Mouse (Mus musculus) Muller cell, postnatal 12 days (primary cell): ENCODE measurements around the gene Rnf5.
A peak's percentile ranks its signal among the peaks of the same experiment; 100 is the strongest.

Experiments used
- DNase-seq: peaks from one replicate; pipeline ENCODE4 v3.0.0-alpha.2; 2015; ENCODE audit errors: inconsistent ontology term

Rnf5 gene

DNA sequence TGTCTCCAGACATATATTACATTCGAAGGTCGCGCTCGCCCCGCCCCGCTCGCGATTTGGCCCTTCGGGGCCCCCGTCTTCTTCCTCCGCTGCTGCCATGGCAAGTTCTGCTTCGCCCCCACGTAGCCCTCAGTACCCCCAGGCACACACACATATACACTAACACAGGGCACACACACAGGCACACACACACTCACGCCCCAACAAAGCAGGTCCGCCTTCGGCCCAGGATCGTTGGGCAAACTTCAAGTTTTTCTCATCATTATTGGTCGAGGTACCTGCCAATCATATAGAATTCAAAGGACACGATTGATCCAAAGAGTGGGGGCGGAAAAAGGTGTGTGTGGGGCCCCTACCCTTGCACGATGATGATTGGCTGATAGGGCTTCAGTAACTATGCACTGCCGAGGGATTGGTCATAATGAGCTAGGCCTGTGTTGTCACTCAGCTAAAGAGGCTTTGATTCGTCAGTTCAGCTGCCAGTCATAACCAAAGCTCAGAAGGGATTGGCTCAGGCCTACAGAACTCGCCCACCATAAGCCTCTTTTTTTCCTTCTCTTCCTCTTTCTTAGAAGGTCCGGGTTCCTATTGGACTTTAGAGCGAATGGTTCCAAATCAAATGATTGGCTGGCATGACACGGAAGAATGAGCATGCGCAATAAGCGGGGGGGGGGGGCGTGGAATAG lies at the start of gene Rnf5:
Rnf5 (minus strand) TSS at position 316 of the 686 bp plus-strand sequence.
- peak; percentile 100 for DNase-seq

DNA sequence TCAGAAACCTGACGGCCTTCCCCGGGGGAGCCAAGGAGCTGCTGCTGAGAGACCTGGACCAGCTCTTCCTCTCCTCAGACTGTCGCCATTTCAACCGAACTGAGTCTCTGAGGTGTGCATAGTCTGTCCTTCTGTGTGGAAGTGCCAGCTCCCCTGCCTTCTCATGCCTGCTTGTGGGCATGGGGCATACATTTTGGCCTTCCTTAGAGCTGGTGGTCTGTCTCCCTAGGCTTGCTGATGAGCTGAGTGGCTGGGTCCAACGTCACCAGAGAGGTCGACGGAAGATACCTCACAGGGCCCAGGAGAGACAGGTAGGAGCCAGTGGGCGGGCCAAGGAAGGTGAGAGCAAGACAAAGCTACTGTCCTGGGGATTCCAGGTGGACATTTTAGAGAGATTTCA lies 49.5 kb upstream of the Rnf5 start:
- no peak for DNase-seq

DNA sequence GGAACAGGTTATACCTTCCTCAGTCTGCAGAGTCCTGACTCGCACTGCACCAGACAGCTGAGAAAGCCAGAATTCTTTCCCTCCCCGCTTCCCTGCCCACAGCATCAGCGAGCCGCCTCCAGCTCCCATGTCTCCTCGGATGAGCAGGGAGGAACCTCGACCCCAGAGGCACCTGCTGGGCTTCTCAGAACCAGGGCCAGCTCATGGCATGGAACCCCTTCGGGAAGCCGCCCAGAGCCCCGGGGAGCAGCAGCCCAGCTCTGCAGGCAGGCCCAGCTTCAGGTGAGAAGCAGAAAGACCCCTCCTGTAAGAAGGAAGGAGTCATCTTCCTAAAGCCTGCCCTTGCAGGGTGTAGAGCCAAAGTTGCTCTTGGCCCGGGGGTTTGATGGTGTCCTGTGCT lies 49.1 kb upstream of the Rnf5 start:
- no peak for DNase-seq

DNA sequence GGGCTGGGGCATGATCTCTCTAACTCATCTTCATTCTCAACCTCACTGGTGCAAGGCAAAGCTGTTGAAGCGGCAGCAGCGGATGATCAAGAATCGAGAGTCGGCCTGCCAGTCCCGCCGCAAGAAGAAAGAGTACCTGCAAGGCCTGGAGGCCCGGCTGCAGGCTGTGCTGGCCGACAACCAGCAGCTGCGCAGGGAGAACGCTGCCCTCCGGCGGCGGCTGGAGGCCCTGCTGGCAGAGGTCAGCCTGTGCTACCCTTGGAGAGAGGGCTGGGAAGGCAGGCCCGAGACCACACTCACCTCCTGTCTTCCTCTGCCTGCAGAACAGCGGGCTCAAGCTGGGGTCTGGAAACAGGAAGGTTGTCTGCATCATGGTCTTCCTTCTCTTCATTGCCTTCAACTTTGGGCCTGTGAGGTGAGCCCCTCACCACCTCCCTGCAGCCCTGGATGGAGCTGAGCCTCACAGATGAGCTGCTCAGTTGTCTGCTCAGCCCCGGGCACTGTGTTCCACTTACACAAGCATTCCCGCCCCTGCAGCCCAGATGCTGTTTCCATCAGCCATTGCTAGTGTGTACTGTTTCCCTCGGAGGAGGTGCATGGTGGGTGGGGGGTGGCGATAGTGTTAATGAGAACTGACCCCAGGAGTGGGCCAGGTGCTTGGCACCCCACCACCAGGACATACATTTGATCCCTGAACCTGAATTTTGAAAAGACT lies 48.2 kb upstream of the Rnf5 start:
- DNase-seq: peak; percentile 54

DNA sequence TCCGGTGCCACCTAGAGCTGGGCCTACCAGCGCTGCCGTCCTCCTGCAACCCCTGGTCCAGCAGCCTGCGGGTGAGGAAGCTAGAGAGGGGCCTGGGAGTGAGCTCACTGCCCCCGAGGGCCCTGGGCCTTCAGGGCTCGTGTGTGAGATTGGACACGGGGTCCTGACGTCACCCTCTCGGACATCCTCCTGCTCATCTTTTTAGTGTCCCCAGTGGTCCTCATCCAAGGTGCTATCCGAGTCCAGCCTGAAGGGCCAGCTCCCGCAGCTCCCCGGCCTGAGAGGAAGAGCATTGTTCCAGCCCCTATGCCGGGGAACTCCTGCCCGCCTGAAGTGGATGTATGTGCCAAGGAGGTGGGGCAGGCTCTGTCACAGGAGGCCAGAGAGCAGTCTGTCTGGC lies 47.3 kb upstream of the Rnf5 start:
- DNase-seq: no peak

DNA sequence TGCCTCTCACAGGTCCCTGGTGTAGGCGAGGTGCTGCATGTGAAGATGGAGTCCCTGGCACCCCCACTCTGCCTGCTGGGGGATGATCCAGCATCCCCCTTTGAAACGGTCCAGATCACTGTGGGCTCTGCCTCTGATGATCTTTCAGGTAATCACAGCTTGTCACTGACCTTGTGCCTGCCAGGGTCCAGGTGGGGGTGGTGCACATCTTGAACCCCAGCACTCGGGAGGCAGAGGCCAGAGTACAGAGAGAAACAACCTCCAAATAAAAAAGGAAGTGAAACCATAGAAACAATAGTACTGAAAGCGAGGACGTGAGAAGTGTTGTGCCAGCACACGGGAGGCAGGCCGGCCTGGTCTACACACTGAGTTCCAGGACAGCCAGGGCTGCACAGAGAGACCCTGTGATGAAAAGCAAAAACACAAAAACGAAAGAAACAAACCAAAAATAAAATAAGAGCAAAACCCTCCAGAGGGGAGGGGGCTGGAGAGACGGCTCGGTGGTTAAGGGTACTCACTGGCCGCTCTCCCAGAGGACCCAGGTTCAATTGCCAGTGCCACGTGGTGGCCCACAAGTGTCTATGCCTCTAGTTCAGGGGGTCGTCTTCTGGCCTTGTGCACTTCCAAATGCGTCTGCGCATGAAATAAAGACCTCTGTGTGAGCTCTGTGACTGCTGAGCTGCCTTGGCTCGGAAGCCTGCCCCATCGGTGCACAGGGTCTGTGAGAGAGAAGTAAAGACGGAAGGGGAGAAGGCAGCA lies 45.8 kb upstream of the Rnf5 start:
- no peak for DNase-seq

DNA sequence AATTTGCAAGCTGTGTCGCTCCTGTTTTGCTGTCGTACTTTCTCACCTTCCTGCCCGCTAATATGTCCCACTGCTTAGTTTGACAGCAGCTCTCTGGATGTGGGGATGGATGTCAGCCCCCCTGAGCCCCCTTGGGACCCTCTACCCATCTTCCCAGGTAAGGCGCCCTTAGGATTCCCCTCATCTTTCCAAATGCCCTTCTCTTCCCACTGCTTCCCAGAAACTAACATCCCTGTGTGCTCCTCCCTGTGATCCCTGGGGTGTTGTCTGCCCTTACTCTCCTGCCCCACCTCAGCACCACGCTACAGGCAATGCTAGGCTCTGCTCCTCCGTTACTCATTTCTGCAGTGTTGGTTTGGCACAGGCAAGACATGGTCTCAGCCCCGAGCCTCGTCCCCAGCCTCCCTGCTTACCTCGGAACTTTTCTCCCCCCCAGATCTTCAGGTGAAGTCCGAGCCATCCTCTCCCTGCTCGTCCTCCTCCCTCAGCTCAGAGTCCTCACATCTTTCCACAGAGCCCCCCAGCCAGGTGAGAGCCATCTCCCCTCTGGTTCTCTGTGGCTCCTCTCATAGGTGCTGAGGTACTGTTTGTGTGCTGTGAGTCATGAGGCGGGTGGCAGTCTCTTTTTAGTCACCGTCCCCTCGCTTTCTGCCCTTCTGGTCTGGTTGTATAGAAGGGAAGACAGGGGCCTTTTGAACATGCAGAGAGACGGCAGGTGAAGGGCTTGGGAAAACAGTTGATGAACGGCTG lies 44.8 kb upstream of the Rnf5 start:
- no peak for DNase-seq

DNA sequence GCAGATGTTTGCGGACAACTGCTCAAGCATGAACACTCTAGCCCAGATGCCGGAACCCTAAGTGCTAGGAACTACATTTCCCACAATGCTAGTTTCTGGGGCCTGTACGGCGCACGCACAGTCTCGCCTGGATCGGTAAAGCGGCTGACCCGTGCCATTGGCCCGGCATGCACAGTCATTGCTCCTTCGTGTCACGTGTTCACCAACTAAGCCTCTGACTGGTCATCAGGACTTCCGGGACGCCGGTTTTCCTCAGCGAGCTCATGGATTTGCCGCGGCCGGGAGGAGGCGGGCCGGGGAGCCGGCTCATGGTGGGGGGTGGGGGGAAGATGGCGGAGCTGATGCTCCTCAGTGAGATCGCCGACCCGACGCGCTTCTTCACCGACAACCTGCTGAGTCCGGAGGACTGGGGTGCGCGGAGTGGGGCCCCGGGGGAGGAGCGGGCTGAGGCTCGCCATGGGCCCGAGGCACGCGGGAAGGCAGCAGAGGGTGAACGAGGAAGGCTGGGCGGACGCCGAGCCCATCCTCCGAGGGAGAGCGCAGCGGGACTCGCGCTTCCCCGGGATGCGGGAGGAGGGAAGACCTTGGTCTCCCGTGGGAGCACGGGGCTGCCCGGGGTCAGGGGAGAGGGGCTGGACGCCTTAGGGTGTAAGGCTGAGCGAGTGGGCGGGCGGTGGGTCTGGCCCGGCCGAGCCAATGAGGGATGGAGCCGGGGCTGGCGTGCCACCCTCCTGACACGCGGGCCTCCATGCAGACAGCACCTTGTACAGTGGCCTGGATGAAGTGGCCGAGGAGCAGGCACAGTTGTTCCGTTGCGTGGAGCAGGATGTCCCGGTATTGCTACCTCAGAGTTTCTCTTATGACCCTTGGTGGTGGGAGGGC lies 43.7 kb upstream of the Rnf5 start, which contains the start of gene Atf6b:
Atf6b (plus strand) TSS at position 241 of the 882 bp plus-strand sequence.
- DNase-seq: peak; percentile 96

DNA sequence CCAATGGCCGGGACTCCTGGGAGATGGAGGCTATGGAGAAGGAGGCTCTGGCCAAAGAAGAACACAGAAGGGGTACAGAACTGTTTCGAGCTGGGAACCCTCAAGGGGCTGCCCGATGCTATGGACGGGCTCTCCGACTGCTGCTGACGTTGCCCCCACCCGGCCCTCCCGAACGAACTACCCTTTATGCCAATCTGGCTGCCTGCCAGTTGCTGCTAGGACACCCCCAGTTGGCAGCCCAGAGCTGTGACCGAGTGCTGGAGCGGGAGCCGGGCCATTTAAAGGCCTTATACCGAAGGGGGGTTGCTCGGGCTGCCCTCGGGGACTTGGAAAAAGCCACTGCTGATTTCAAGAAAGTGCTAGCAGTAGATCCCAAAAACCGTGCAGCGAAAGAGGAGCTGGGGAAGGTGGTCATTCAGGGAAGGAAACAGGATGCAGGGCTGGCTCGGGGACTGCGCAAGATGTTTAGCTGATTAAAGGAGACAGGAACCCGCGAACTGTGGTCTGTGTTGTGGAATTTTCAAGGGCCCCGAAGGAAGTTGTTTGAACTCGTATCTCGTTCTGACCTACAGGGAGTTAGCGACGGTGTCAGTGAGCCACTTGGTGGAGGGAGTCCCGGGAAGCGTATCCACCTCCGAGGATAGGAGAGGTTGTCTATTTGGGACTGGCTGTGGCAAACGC lies 42.5 kb upstream of the Rnf5 start:
- DNase-seq: no peak

DNA sequence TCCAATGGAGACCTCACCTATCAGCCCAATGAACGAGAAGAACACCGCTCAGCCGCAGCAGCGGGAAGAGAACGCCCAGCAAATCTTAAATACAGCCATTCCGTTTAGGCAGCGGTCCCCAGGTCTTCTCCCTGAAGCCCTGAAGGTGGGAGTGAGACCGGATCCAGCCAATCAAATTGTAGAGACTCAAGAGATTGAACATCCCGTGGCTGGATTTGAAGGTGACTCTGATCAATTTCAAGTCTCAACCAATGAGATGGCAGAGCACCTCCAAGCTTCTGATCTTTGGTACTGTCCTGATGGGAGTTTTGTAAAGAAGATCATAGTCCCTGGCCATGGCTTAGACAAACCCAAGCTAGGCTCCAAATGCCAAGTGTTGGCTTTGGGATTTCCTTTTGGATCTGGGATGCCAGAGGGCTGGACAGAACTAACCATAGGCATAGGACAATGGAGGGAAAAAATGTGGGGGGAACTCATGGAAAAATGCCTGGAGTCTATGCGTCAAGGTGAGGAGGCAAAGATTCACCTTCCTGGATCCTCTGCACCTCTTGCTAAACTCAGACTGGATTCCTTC lies 41.9 kb upstream of the Rnf5 start:
- DNase-seq: no peak

DNA sequence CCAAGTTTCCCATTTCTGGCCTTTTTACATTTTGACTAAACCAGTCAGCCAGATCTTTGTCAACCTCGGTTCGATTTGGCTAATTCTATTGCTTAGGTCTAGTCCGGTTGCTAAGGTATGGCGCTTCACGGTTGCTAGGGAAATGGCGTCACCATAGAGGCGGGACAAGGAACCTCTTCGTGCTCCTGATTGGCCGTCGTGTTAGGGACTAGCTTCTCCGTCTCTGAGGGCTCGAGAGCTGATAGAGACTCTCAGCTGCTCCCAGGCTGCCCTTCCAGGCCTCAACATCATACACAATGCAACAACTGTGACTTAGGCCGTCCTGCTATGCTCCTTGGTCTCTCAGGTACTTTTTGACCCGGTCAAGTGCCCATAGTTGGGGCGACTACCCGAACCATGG lies 41.1 kb upstream of the Rnf5 start, which contains the start of gene Fkbpl:
Fkbpl (plus strand) TSS at position 157 of the 400 bp plus-strand sequence.
- peak; percentile 92 for DNase-seq

DNA sequence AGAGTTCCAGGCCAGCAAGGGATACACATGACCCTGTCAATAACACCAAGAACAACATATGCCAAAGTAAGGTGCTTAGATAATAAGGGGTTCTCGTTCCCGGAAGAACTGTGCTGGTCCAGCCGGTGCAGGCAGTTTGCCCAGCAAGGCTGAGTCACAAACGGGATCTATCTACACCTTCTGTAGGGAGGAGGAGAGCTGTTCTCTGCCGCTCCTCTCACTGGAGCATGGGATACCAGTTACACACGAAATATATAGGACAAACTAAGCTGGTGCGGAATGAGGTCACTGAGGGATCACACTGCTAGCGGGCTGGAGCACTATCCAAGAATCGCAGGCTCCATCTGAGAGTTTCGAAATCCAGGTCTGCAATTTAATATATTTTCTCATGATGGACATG lies 40.5 kb upstream of the Rnf5 start:
- no peak for DNase-seq

DNA sequence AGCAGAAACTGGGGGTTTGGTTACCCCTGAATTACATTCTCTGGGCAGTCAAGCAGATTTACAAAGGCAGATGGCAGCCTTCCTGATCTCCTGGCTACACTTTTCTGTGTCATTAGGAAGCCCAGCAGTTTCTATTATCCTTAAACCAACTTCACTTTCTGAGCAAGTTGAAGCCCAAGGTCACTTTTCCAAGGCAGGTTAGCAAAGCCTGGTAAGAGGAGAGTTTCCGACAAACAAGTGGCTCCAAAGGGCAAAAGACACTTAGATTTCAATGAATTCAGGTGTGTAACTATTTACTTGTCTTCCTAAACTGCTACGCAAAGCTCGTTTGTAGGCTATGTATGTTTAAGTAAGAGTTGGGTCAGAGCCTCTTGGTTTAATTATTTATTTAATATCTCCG lies 39.9 kb upstream of the Rnf5 start:
- no peak for DNase-seq

DNA sequence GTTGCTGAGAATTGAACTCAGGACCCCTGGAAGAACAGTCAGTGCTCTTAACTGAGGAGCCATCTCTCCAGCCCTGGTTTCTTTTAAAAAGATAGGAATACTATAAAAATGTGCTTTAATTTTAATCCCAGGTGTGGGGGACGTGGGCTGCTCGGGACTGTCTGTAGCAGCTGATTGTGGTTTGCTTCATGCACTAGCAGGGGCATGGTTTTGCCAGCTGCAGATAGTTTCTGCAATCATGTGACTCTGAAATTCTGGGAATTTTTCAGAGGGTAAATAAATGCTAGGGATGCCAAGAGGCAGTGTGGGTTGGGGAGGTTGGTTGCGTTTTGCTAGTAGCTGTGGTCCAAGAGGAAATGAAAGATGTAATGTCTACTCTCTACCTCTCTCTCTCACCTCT lies 38.5 kb upstream of the Rnf5 start:
- no peak for DNase-seq

DNA sequence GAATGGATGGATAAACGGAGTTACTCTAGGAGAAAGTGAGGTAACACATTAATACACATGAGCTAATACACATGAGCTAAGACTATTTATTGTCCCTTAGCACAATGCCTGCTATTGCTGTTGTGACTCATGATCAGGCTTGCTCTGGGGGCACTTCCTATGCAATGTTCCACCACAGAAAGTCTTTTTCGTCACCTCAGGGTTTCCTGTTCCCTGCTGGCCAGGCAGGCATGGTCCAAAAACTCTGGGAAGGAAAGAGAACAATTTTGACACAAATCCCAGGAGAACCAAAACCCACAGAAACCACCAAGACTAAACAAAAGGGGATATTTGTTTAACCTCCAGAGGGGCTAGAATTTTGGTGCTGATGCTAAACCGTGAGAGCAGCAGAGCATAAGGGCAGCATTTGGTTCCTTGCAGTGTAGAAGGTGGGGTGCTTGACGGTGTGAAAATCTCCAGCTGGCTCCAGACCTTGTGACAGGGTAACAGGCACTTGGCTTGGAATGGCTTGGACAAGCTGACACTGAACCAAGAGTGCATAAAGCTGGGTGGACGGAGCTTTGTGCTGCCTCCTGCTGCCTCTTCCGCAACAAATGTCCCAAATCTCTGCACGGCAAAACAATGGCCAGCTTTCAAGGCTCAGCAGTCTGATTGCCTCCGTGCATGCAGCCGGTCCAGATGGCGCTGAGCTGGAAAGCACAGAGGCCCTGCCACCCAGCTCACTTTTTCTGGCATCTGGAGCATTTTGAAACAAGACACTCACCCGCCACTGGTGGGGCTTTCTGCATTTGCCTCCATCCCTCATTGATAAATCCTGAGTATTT lies 37.5 kb upstream of the Rnf5 start:
- peak; percentile 93 for DNase-seq

DNA sequence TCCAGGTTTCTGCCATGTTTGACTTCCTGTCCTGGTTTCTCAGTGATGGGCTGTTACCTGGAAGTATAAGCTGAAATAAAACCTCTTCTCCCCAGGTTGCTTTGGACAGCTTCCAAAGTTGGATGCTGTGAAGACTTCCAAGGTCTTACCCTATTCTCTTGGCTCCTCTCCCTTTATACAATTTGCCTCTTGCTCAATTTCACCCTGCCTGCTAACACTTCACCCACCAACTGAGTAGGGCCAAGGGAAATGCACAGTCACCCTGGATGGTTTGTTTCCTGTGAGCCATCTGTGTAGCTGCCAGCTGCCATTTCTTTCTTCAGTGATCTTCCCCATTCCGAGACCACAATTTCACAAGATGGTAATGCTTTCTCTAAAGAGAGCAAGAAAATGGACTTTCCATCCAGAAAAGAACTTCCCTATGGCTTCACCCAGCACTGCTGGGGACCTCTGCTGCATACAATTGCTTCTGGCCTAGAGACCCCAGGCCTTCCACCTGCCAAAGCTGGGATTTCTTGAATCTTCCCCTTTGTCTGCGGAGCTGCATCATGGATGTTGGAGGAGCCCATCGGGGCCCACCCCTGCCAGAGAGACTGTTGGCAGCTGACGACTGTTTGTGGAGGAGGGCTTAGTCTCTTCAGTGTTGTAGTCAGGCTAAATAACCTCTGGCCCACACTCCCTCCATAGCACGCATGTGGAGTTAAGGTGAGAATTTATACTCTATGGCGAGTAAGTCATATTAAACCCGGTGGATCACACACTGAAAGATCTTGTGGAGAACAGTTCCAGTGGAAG lies 36.2 kb upstream of the Rnf5 start:
- no peak for DNase-seq

DNA sequence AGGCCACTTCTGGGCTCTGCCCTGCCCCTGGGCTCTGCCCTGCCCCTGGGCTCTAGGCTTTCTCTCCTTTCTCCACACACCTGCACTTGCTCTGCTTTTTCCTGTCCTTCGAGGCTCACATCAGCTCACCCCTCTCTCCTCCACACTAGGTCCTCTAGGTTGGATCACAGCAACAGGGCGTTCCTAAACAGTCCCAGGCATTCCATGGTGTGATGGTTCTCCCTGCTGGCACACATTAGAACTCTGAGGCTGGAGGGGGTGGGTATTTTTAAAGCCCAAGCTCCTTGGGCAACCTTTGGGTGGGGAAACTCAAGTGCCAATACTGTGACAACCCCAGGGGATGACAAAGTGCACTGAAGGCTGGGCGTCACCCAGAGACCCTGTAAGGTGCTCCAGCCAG lies 34.0 kb upstream of the Rnf5 start:
- no peak for DNase-seq

DNA sequence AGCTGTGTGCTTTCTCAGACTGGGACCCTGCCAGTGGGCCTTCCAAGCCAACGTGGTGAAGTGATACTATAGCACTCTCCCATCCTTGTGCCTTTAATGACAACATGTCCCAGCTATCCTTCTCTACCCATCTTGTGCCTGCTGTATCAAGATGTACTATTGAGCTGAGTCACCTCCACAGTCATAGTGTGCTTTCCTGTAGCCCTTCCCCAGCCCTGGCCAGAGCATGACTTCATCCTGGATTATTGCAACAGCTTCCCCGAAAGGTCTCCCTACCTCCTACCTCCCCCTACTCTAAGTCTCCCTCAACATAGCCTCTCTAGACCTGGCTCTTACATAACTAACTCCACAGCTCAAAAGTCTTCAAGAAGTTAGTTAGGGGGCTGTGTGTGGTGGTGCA lies 32.2 kb upstream of the Rnf5 start:
- DNase-seq: no peak
